Mouse (Mus musculus): ENCODE measurements around the gene Sv2c.

DNA sequence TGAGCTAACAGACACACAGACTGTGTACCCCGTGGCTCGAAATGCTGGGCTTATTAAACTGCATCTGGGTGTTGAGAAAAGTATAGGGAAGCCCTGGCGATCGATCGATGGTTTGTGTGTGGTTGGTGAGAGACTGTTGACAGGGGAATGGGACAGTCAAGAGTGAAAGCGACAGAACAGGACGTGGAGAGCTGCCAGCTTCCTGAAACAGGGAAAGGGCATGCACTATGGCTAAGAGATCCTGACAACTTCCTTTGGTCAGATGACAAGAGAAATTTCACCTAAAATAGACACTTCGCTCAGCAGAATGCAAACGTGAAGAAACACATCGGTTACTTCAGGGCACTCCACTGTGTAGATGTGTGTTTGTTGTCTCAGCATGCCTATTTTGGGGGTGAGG is 175.2 kb downstream of the Sv2c start:
- TF ChIP-seq EP300 (IDR thresholded peaks at IDR 0.05) (no peak), CTCF (IDR thresholded peaks at IDR 0.05) (no peak)

Data from lung, postnatal 0 days (tissue).